Comparison of ENCODE assay signal across 7 mouse cellular contexts in genomic region chr5:36928701-36929100, GRCm38 (mm10).
DNase-seq lines count a peak whose midpoint lies in the region; TF ChIP-seq lines count a peak whose summit lies in the region.

No protein-coding gene starts in this region.

- DNase-seq in kidney, adult 2 months, result no peak
- no peak for DNase-seq in kidney, postnatal 25 days
- peak; percentile 31 for DNase-seq in 3T3-L1 (ENCODE audit: low read depth, low spot score)
- DNase-seq in B cell, adult 2 months, result peak; percentile 22 to 32
- DNase-seq in embryo, embryonic 11 days, result peak; percentile 34
- DNase-seq in spleen, postnatal 36 days (ENCODE audit: low spot score in 2 of 2), result no peak
- DNase-seq in heart, adult 9 months (ENCODE audit: low spot score in 2 of 2), result no peak

- H3K4me1 ChIP-seq in kidney, adult 2 months (ENCODE audit: control insufficient read depth, insufficient read depth, low read length), result no peaks in the 10 kb centered on the region

- WGBS in kidney, adult 2 months, result 56% methylated on average over 4 of the region's 4 CpGs

- H3K27ac ChIP-seq in kidney, adult 2 months (ENCODE audit: insufficient read depth, low read depth, low read length), result no peak overlapping the region

- H3K36me3 ChIP-seq in kidney, adult 2 months (ENCODE audit: control insufficient read depth, insufficient read depth, low read length), result no peaks in the 10 kb centered on the region

- H3K4me3 ChIP-seq in kidney, adult 2 months (ENCODE audit: insufficient read depth, low read depth, low read length), result no peak overlapping the region

- H3K27me3 ChIP-seq in kidney, adult 2 months (replicated peaks; ENCODE audit: control insufficient read depth, insufficient read depth, low read length), result no peaks in the 10 kb centered on the region

- TF ChIP-seq CTCF in kidney, adult 2 months (conservative IDR thresholded peaks at IDR 0.05; ENCODE audit: insufficient read depth, insufficient read length, low read depth, low read length), result 0 out of 2 replicates have a peak, but pooled peaks have one; percentile 17

- no peak for TF ChIP-seq POLR2A in kidney, adult 2 months (IDR thresholded peaks at IDR 0.05; ENCODE audit: low read depth, low read length)

Comparison
In these comparisons a context has a peak if more than half of its experiments do, and no peak if none do; other contexts are left out.
1. DNase-seq: peak in 3T3-L1 (single experiment), B cell, adult 2 months (2 of 2) and embryo, embryonic 11 days (single experiment); none in kidney, adult 2 months (single experiment), kidney, postnatal 25 days (0 of 2), spleen, postnatal 36 days (0 of 2) and heart, adult 9 months (0 of 2).